Mouse (Mus musculus) MEL (cell line): ENCODE results near the gene Ccl11.

Source experiments
- CTCF ChIP-seq, 3 experiments: IDR thresholded peaks in 2 of 3; conservative IDR thresholded peaks in 1 of 3; 2 replicates each; pipeline ENCODE4 v1.5.1; 2011 to 2012; ENCODE audit warnings: low read length in 3 of 3, low read depth in 2 of 3, mild to moderate bottlenecking in 2 of 3, improper control_type of control experiment in 1 of 3, inconsistent platforms in 1 of 3, mixed read lengths in 1 of 3, moderate library complexity in 1 of 3; ENCODE audit not compliant: control insufficient read depth in 1 of 3, insufficient read depth in 1 of 3, poor library complexity in 1 of 3, severe bottlenecking in 1 of 3
- GABPA ChIP-seq: IDR thresholded peaks from 2 replicates; pipeline ENCODE4 v1.6.1; 2012; ENCODE audit warnings: low read depth, mild to moderate bottlenecking, inconsistent platforms, low read length, improper control_type of control experiment, moderate library complexity
- MAZ ChIP-seq: IDR thresholded peaks from 2 replicates; pipeline ENCODE4 v1.6.1; 2012; ENCODE audit warnings: low read depth, mild to moderate bottlenecking, inconsistent platforms, low read length, improper control_type of control experiment
- POLR2A ChIP-seq, 2 experiments: IDR thresholded peaks; 2 replicates each; pipeline ENCODE4 v1.6.1; 2011 to 2012; ENCODE audit warnings: low read length in 2 of 2, mild to moderate bottlenecking in 2 of 2, control low read depth in 1 of 2, improper control_type of control experiment in 1 of 2, low read depth in 1 of 2, moderate library complexity in 1 of 2; ENCODE audit not compliant: control insufficient read depth in 1 of 2, insufficient read depth in 1 of 2, poor library complexity in 1 of 2
- POLR2AphosphoS2 ChIP-seq: IDR thresholded peaks from 2 replicates; pipeline ENCODE4 v1.6.1; 2011; ENCODE audit warnings: low read length, improper control_type of control experiment
- RCOR1 ChIP-seq: IDR thresholded peaks from 2 replicates; pipeline ENCODE4 v1.6.1; 2012; ENCODE audit warnings: low read depth, mild to moderate bottlenecking, inconsistent platforms, low read length, improper control_type of control experiment
- TAL1 ChIP-seq: IDR thresholded peaks from 2 replicates; pipeline ENCODE4 v1.6.1; 2012; ENCODE audit warnings: mild to moderate bottlenecking, inconsistent platforms, low read length, moderate library complexity, mixed read lengths
- USF1 ChIP-seq: IDR thresholded peaks from 2 replicates; pipeline ENCODE4 v1.6.1; 2014; ENCODE audit warnings: low read depth, mild to moderate bottlenecking, inconsistent platforms, low read length, improper control_type of control experiment, moderate library complexity
- ZC3H11A ChIP-seq: IDR thresholded peaks from 2 replicates; pipeline ENCODE4 v1.6.1; 2012; ENCODE audit warnings: low read depth, mild to moderate bottlenecking, inconsistent platforms, low read length, improper control_type of control experiment

DNA sequence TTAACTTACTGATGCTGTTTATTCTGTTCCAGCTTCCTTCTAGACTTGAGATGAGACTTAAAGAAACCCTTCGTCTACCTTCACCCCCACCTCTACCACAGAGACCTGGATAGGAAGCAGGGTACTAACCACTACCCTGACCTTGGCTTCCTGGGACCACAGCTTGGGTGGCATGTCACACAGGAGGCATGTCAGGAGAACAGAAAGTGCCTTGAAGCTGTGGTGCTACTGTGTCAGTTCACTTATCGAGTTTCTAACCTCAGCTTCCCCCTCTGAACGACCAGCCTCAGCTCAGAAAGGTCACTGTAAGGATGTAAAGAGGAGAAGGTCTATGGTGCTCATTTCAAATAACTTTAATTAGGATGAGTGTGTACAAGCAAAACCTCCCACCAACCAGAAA is 36.2 kb upstream of the Ccl11 start:
- TF ChIP-seq USF1 (no peak), CTCF (IDR thresholded peaks at IDR 0.05 in 2 of 3, conservative IDR thresholded peaks at IDR 0.05 in 1 of 3; ENCODE audit: control insufficient read depth in 1 of 3, insufficient read depth in 1 of 3, low read depth in 2 of 3, low read length in 3 of 3, poor library complexity in 1 of 3, severe bottlenecking in 1 of 3) (no peak), GABPA (no peak), POLR2AphosphoS2 (no peak), TAL1 (no peak), MAZ (no peak), POLR2A (IDR thresholded peaks at IDR 0.05; ENCODE audit: control insufficient read depth in 1 of 2, insufficient read depth in 1 of 2, low read depth in 1 of 2, low read length in 2 of 2, poor library complexity in 1 of 2) (no peak), RCOR1 (no peak), ZC3H11A (no peak)
